Mouse (Mus musculus) megakaryocyte, embryonic 14.5 days (primary cell): ENCODE results near the gene Fam184b.

ENCODE experiments used
- FLI1 ChIP-seq: IDR thresholded peaks from 2 replicates; pipeline ENCODE4 v1.6.1; 2012; ENCODE audit warnings: low read length, inconsistent platforms, mixed read lengths
- GATA1 ChIP-seq: IDR thresholded peaks from 3 replicates; pipeline ENCODE4 v1.6.1; 2012; ENCODE audit warnings: mixed read lengths, low read length, inconsistent platforms, borderline replicate concordance

DNA sequence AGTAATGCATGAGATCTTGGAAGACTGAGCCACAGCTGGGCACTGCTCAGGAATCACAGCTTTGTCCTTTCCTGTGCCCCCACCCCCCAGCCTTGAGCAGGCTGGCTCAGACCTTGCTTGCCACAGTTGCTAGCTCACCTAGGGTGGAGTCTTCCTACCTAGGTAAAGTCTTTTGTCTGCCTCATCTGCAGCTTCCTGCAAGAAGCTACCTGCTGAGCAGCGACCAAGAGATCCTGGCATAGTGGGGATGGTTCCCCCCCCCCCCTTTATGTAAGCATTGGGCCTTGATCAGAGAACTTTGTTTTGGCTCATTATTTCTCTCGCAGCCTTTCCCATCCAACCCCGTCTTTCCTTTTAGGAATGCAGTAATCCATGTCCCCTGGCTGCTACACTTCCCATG lies 17.9 kb downstream of the Fam184b start:
- TF ChIP-seq GATA1: no peak
- TF ChIP-seq FLI1: no peak
